In genomic region chr11:54860256-54861038, GRCm38 (mm10) we compare ENCODE assay signal across 7 mouse cellular contexts. TPM values are rescaled to one million over a fixed set of nuclear protein-coding genes. Genes with fewer than 3 reads are reported as not detected.
DNase-seq lines count a peak whose midpoint lies in the region; ATAC-seq lines count a peak whose summit lies in the region.

Gene Lyrm7, minus strand, starts transcription at chr11:54860916.

- H3K4me3 ChIP-seq in intestine, embryonic 16.5 days (ENCODE audit: low read length): peak within 1 kb of the TSS; percentile 67
- peak within 1 kb of the TSS; percentile 47 for H3K4me3 ChIP-seq in midbrain, embryonic 11.5 days (ENCODE audit: low read depth, low read length)

- H3K4me1 ChIP-seq in intestine, embryonic 16.5 days (ENCODE audit: control insufficient read depth, insufficient read depth, low read length): peaks cover 6% of the 10 kb centered on the region; the same call in 1 of the 2 replicates
- H3K4me1 ChIP-seq in midbrain, embryonic 11.5 days (ENCODE audit: control insufficient read depth, insufficient read depth, low read length): peaks cover 8% of the 10 kb centered on the region; the same call in 1 of the 2 replicates

- WGBS in intestine, embryonic 16.5 days: under 1% methylated on average over 42 of the region's 42 CpGs
- WGBS in midbrain, embryonic 11.5 days: under 1% methylated on average over 42 of the region's 42 CpGs

- H3K9me3 ChIP-seq in intestine, embryonic 16.5 days (ENCODE audit: control insufficient read depth, low read length): no peaks in the 10 kb centered on the region
- no peaks in the 10 kb centered on the region for H3K9me3 ChIP-seq in midbrain, embryonic 11.5 days (ENCODE audit: control insufficient read depth, low read length)

- peak within 1 kb of the TSS; percentile 85 for H3K27ac ChIP-seq in intestine, embryonic 16.5 days (ENCODE audit: low read length)
- H3K27ac ChIP-seq in midbrain, embryonic 11.5 days (ENCODE audit: low read depth, low read length): peak within 1 kb of the TSS; percentile 80

- intact Hi-C loops in left cerebral cortex, postnatal 36 days (cut with DNase I): loop anchor here (2.0 to 10.0 kb wide), 2 partner anchors 74 to 556 kb away; partner anchors contain the start of genes Acsl6 and Cdc42se2

- H3K27me3 ChIP-seq in intestine, embryonic 16.5 days (replicated peaks; ENCODE audit: control insufficient read depth, insufficient read depth, low read length): no peaks in the 10 kb centered on the region
- H3K27me3 ChIP-seq in midbrain, embryonic 11.5 days (ENCODE audit: control insufficient read depth, insufficient read depth, low read length): no peaks in the 10 kb centered on the region

- H3K9ac ChIP-seq in intestine, embryonic 16.5 days (ENCODE audit: low read depth, low read length): peak within 1 kb of the TSS; percentile 78
- H3K9ac ChIP-seq in midbrain, embryonic 11.5 days (ENCODE audit: low read length): peak within 1 kb of the TSS; percentile 81

- H3K4me2 ChIP-seq in intestine, embryonic 16.5 days (ENCODE audit: low read depth, low read length): peak within 1 kb of the TSS; percentile 74
- peak within 1 kb of the TSS; percentile 67 for H3K4me2 ChIP-seq in midbrain, embryonic 11.5 days

- ATAC-seq in intestine, embryonic 16.5 days: peak; percentile 98
- ATAC-seq in midbrain, embryonic 11.5 days (ENCODE audit: low FRiP score): peak; percentile 96

- DNase-seq in adrenal gland, adult 8-10 months: peak; percentile 98
- peak; percentile 95 for DNase-seq in embryo, embryonic 9.5 days (ENCODE audit: extremely low spot score)
- DNase-seq in gastrocnemius, postnatal 4 days (ENCODE audit: low spot score in 2 of 2): peak; percentile 89 to 97
- DNase-seq in left cerebral cortex, postnatal 36 days (ENCODE audit: low spot score in 2 of 2): peak; percentile 96 to 97
- DNase-seq in midbrain, embryonic 11.5 days (ENCODE audit: low spot score, missing footprints): peak; percentile 99
- DNase-seq in skeletal muscle tissue, adult 2 months (ENCODE audit: low read depth, low spot score): peak; percentile 99

- no peaks in the 10 kb centered on the region for H3K36me3 ChIP-seq in intestine, embryonic 16.5 days (ENCODE audit: control insufficient read depth, insufficient read depth, low read length)
- no peaks in the 10 kb centered on the region for H3K36me3 ChIP-seq in midbrain, embryonic 11.5 days (ENCODE audit: control insufficient read depth, insufficient read depth, low read length)

RNA-seq across cellular contexts. Expression of gene Lyrm7, which starts in this region (rescaled TPM):
- 10 to 100 TPM in 2 of 4 experiments, 1 to 10 TPM in 2; 3.4 to 14.4 (median 9.6) TPM for total RNA-seq in adrenal gland, adult 8-10 months (2022)
- 10 to 100 TPM; 12.2 to 18.9 TPM for total RNA-seq in gastrocnemius, postnatal 4 days (2021)
- 9.7 and 12.7 TPM in 2 replicates for polyA plus RNA-seq in intestine, embryonic 16.5 days (2015; fragmentation: Nextera tagmentation; extraction: Ambion mirVana)
- total RNA-seq in left cerebral cortex, postnatal 36 days (2021): 10 to 100 TPM; 29.0 to 32.0 TPM
- polyA plus RNA-seq in midbrain, embryonic 11.5 days (2014; fragmentation: Nextera tagmentation; extraction: Ambion mirVana): 5.2 and 5.8 TPM in 2 replicates

Comparison
In these comparisons a context has a peak if more than half of its experiments do, and no peak if none do; other contexts are left out.
1. Peak in every context shown above with its lines: DNase-seq, ATAC-seq, H3K4me3 ChIP-seq and H3K27ac ChIP-seq.